In genomic region chr10:72655017-72655509, GRCm38 (mm10) we compare ENCODE assay signal across 8 mouse cellular contexts. TPM values are rescaled to one million over a fixed set of nuclear protein-coding genes. Genes with fewer than 3 reads are reported as not detected.
DNase-seq lines count a peak whose midpoint lies in the region; ATAC-seq and TF ChIP-seq lines count a peak whose summit lies in the region.

No protein-coding gene starts in this region.

- H3K27me3 ChIP-seq in lung, embryonic 16.5 days (ENCODE audit: control insufficient read depth, insufficient read depth, low read depth, low read length): no peaks in the 10 kb centered on the region

- H3K4me2 ChIP-seq in lung, embryonic 16.5 days (ENCODE audit: low read depth, low read length): peak overlapping the region; percentile 79

- peak; percentile 68 for ATAC-seq in lung, embryonic 16.5 days (ENCODE audit: low read depth)

- H3K36me3 ChIP-seq in ES-E14 (ENCODE audit: control insufficient read depth, insufficient read depth, low read length, poor library complexity, severe bottlenecking): peaks cover 24% of the 10 kb centered on the region
- peaks cover 23% of the 10 kb centered on the region for H3K36me3 ChIP-seq in lung, embryonic 16.5 days (ENCODE audit: control insufficient read depth, insufficient read depth, low read length)

- TF ChIP-seq POLR2A in cortical plate, adult 2 months (IDR thresholded peaks at IDR 0.05; ENCODE audit: extremely low read depth, insufficient read depth, low read length): peak; percentile 51; the same call in 1 of the 2 replicates

- H3K4me3 ChIP-seq in ES-E14 (ENCODE audit: insufficient read depth in 1 of 2, low read depth in 1 of 2, low read length in 2 of 2, poor library complexity in 1 of 2, severe bottlenecking in 1 of 2): peak overlapping the region; percentile 77 to 86
- H3K4me3 ChIP-seq in cortical plate, adult 2 months (ENCODE audit: insufficient read depth, low read length): peak overlapping the region; percentile 79
- peak overlapping the region; percentile 79 for H3K4me3 ChIP-seq in layer of hippocampus, adult 2 months
- peak overlapping the region; percentile 88 for H3K4me3 ChIP-seq in lung, embryonic 16.5 days (ENCODE audit: low read length)

- H3K9me3 ChIP-seq in ES-E14 (ENCODE audit: control insufficient read depth, insufficient read depth, low read depth, low read length): no peaks in the 10 kb centered on the region
- H3K9me3 ChIP-seq in lung, embryonic 16.5 days (ENCODE audit: control insufficient read depth, low read length): no peaks in the 10 kb centered on the region

- H3K27ac ChIP-seq in ES-E14 (ENCODE audit: insufficient read depth, low read depth, low read length, poor library complexity, severe bottlenecking): peak overlapping the region; percentile 78; the same call in 1 of the 2 replicates
- peak overlapping the region; percentile 76 for H3K27ac ChIP-seq in cortical plate, adult 2 months (ENCODE audit: insufficient read depth, low read length)
- H3K27ac ChIP-seq in layer of hippocampus, adult 2 months: peak overlapping the region; percentile 90
- H3K27ac ChIP-seq in lung, embryonic 16.5 days (ENCODE audit: low read length): peak overlapping the region; percentile 88

- peak overlapping the region; percentile 93 for H3K9ac ChIP-seq in ES-E14 (ENCODE audit: insufficient read depth, low read depth, low read length, poor library complexity, severe bottlenecking)
- peak overlapping the region; percentile 85 for H3K9ac ChIP-seq in lung, embryonic 16.5 days (ENCODE audit: low read length)

- in situ Hi-C loops in ES-E14 (cut with MboI; ENCODE audit: low sequenced_read_pairs in 2 of 2, unreplicated experiment in 2 of 2): no loop called here

- peak; percentile 82 for DNase-seq in CD4-positive helper T cell, adult 2 months (ENCODE audit: low read depth, low spot score)
- DNase-seq in ES-E14 (ENCODE audit: low read depth, low spot score): peak; percentile 49
- DNase-seq in frontal cortex, postnatal 36 days (ENCODE audit: low spot score in 2 of 2): peak; percentile 56 to 80
- peak; percentile 60 to 61 for DNase-seq in layer of hippocampus, adult 2 months (ENCODE audit: low spot score in 2 of 2)
- DNase-seq in retina, embryonic 14.5 days (ENCODE audit: low spot score): peak; percentile 73
- no peak for DNase-seq in urinary bladder, adult 18-20 months (ENCODE audit: low spot score in 2 of 2)

- WGBS in lung, embryonic 16.5 days: under 1% methylated on average over 15 of the region's 15 CpGs

- peaks cover 3 to 8% of the 10 kb centered on the region in 2 experiments; a peak in 2 of 4 replicates for H3K4me1 ChIP-seq in ES-E14 (ENCODE audit: control insufficient read depth in 2 of 2, insufficient read depth in 2 of 2, low read length in 2 of 2, poor library complexity in 1 of 2)
- H3K4me1 ChIP-seq in cortical plate, adult 2 months (ENCODE audit: control insufficient read depth, insufficient read depth, low read length): peaks cover 4% of the 10 kb centered on the region; the same call in 1 of the 2 replicates
- H3K4me1 ChIP-seq in lung, embryonic 16.5 days (replicated peaks; ENCODE audit: control insufficient read depth, insufficient read depth, low read length): peaks cover 8% of the 10 kb centered on the region

- no peak for TF ChIP-seq CTCF in cortical plate, adult 2 months (IDR thresholded peaks at IDR 0.05; ENCODE audit: extremely low read depth, insufficient read depth, low read length)
- no peak for TF ChIP-seq CTCF in layer of hippocampus, adult 2 months (conservative IDR thresholded peaks at IDR 0.05)

TF ChIP-seq in ES-E14, 5 proteins besides CTCF, POLR2A, EP300 and RAD21:
- TF ChIP-seq CHD2 (IDR thresholded peaks at IDR 0.05; ENCODE audit: low read depth, low read length) (peak; percentile 53), HCFC1 (IDR thresholded peaks at IDR 0.05; ENCODE audit: borderline replicate concordance, insufficient read depth, low read length) (peak; percentile 46; the same call in 1 of the 2 replicates), MAFK (IDR thresholded peaks at IDR 0.05; ENCODE audit: insufficient read depth, low read depth, low read length) (peak; percentile 89), ZNF384 (IDR thresholded peaks at IDR 0.05; ENCODE audit: low read depth, low read length) (no peak), ZC3H11A (IDR thresholded peaks at IDR 0.05; ENCODE audit: borderline replicate concordance, low read depth, low read length) (no peak)

RNA-seq across cellular contexts. Expression of gene Zwint, which starts 0.4 kb away (rescaled TPM):
- total RNA-seq in ES-E14 (2012; rRNA removed): 109 and 174 TPM in 2 replicates
- 1,079 and 1,108 TPM in 2 replicates for polyA plus RNA-seq in cortical plate, adult 2 months (2012; rRNA removed)
- total RNA-seq in layer of hippocampus, adult 2 months (2021): 100 to 1,000 TPM; 686 to 738 TPM
- polyA plus RNA-seq in lung, embryonic 16.5 days (2015; fragmentation: Nextera tagmentation; extraction: Ambion mirVana): 193 and 198 TPM in 2 replicates

Comparison
In these comparisons a context has a peak if more than half of its experiments do, and no peak if none do; other contexts are left out.
1. DNase-seq: peak in CD4-positive helper T cell, adult 2 months (single experiment), ES-E14 (single experiment), frontal cortex, postnatal 36 days (2 of 2), layer of hippocampus, adult 2 months (2 of 2) and retina, embryonic 14.5 days (single experiment); none in urinary bladder, adult 18-20 months (0 of 2).
2. Peak in every context shown above with its lines, with median percentiles within 50 percentile points of each other: H3K27ac ChIP-seq and H3K4me3 ChIP-seq.